Mouse (Mus musculus) brain, embryonic 14.5 days (tissue): ENCODE measurements around the gene Zfhx3.

Experiments
- CTCF ChIP-seq: fragments of 200-500 bp; IDR thresholded peaks from 2 replicates; pipeline ENCODE4 v1.5.1; 2012; ENCODE audit warnings: inconsistent platforms, mild to moderate bottlenecking, moderate library complexity, borderline replicate concordance; ENCODE audit not compliant: insufficient read depth, insufficient read length; ENCODE audit errors: extremely low read depth
- POLR2A ChIP-seq: fragments of 200-500 bp; IDR thresholded peaks from 2 replicates; pipeline ENCODE4 v1.6.1; 2012; ENCODE audit warnings: mild to moderate bottlenecking, inconsistent platforms, borderline replicate concordance; ENCODE audit not compliant: poor library complexity, insufficient read depth, insufficient read length, severe bottlenecking; ENCODE audit errors: extremely low read depth

DNA sequence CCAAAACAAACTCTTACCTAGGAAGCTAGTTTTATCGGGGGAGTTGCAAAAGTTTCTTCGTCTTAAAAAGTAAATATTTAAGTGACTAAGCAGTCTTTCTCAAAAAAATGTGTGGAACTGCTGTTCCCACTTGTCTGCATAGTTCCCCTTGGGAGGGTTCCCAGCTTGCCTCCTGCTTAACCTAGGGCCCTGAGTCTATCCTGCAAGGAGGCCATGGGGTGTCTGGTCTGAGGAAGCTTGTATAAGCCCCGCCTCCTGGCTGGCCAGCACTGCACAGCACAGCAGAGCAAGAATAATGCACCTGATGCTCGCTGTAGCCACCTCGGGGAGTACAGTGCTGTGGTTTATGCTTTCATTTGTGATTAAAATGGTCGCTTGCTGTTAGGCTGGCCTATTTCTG lies 775.6 kb downstream of the Zfhx3 start:
- TF ChIP-seq CTCF (no peak), POLR2A (no peak)
